Mouse (Mus musculus) ZHBTc4 (cell line): ENCODE results near the gene Klrb1b.
"Not testable (repeated sequence)": the region's sequence is repeated elsewhere in the genome, so short reads cannot be mapped to it uniquely, and the experiment has no call there.

ENCODE experiments used
- DNase-seq: peaks from one replicate; pipeline ENCODE4 v3.0.0-alpha.2; 2011; ENCODE audit warnings: low read depth, low spot score

The Klrb1b gene

GRCm38 (mm10) chr6:128800696-128801095 is 25.4 kb downstream of the Klrb1b start:
- not testable (repeated sequence) for DNase-seq

- peak; percentile 53 for DNase-seq
These were observed 26.2 kb downstream of the Klrb1b start for GRCm38 (mm10) chr6:128799896-128800270.

GRCm38 (mm10) chr6:128799144-128799895 is 26.8 kb downstream of the Klrb1b start:
- DNase-seq, result peak; percentile 84

- DNase-seq, result peak; percentile 81
These were observed 27.4 kb downstream of the Klrb1b start for GRCm38 (mm10) chr6:128798772-128799143.

GRCm38 (mm10) chr6:128797936-128798771 is 28.0 kb downstream of the Klrb1b start:
- DNase-seq, result peak; percentile 58

- peak; percentile 48 for DNase-seq
These were observed 28.8 kb downstream of the Klrb1b start for GRCm38 (mm10) chr6:128797185-128797905.

- DNase-seq, result no peak
These were observed 29.7 kb downstream of the Klrb1b start for GRCm38 (mm10) chr6:128796321-128796955.

GRCm38 (mm10) chr6:128793734-128794133 is 32.4 kb downstream of the Klrb1b start:
- DNase-seq, result no peak

- DNase-seq, result peak; percentile 72
These were observed 35.6 kb downstream of the Klrb1b start for GRCm38 (mm10) chr6:128790491-128790994.

- no peak for DNase-seq
These were observed 37.0 kb downstream of the Klrb1b start, which contains the start of gene Klrb1c for GRCm38 (mm10) chr6:128789115-128789514. TSS of gene Klrb1c (minus strand) at chr6:128789215.

GRCm38 (mm10) chr6:128788517-128788916 is 37.6 kb downstream of the Klrb1b start:
- DNase-seq, result no peak

- not testable (repeated sequence) for DNase-seq
These were observed 39.7 kb downstream of the Klrb1b start for GRCm38 (mm10) chr6:128786396-128786795.

- no peak for DNase-seq
These were observed 56.5 kb downstream of the Klrb1b start for GRCm38 (mm10) chr6:128769481-128770253.

- DNase-seq, result no peak
These were observed 58.1 kb downstream of the Klrb1b start for GRCm38 (mm10) chr6:128768047-128768446.

- peak; percentile 76 for DNase-seq
These were observed 59.5 kb downstream of the Klrb1b start for GRCm38 (mm10) chr6:128766486-128767254.

- DNase-seq, result no peak
These were observed 60.9 kb downstream of the Klrb1b start for GRCm38 (mm10) chr6:128765211-128765610.

GRCm38 (mm10) chr6:128764598-128764997 is 61.5 kb downstream of the Klrb1b start:
- no peak for DNase-seq

- DNase-seq, result peak; percentile 99
These were observed 62.2 kb downstream of the Klrb1b start for GRCm38 (mm10) chr6:128763736-128764523.
